Mouse (Mus musculus) kidney, adult 2 months (tissue): ENCODE results near the gene Ddb2.

Experiments used
- CTCF ChIP-seq: fragments of 200-500 bp; conservative IDR thresholded peaks from 2 replicates; pipeline ENCODE4 v1.5.1; 2011; ENCODE audit warnings: low read depth, mild to moderate bottlenecking, control low read depth, low read length, moderate library complexity, mixed read lengths; ENCODE audit not compliant: insufficient read depth, insufficient read length
- POLR2A ChIP-seq: fragments of 200-500 bp; IDR thresholded peaks from one replicate; pipeline ENCODE4 v1.6.1; 2011; ENCODE audit warnings: low read depth, low read length, control low read depth

DNA sequence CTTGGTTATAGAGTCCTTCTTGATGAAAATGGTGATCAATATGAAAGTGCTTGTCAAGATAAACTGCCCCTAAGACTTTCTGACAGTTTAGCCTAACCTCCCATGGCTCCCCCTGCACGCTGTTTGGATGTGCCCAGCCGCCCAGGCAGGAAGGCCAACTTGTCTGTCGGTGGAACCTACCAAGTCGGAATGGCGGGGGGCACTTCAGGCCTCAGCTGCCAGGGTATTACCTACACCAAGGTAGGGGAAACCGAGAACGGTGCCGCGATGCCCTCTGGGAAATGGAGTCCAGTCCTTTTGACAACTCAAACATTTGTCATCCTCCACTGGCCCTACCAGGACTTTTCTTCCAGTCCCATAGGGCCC lies 53.7 kb downstream of the Ddb2 start:
- TF ChIP-seq CTCF (no peak), POLR2A (no peak)
